Mouse (Mus musculus): ENCODE data around the gene Lsmem1. TPM values are rescaled to one million over a fixed set of nuclear protein-coding genes. Genes with fewer than 3 reads are reported as not detected.
A peak's percentile ranks its signal among the peaks of the same experiment; 100 is the strongest.

The Lsmem1 gene
- total RNA-seq, 2 experiments from 2014 or later: 55.8 to 58.6 TPM

- H3K27ac ChIP-seq: peak overlapping the region; percentile 97
- intact Hi-C loops (cut with DNase I): loop anchor here (10.0 kb wide), 1 partner anchor 361 kb away; no protein-coding TSS in a partner anchor
Measured at GRCm38 (mm10) chr12:40223676-40224075, 24.4 kb upstream of the Lsmem1 start.

DNA sequence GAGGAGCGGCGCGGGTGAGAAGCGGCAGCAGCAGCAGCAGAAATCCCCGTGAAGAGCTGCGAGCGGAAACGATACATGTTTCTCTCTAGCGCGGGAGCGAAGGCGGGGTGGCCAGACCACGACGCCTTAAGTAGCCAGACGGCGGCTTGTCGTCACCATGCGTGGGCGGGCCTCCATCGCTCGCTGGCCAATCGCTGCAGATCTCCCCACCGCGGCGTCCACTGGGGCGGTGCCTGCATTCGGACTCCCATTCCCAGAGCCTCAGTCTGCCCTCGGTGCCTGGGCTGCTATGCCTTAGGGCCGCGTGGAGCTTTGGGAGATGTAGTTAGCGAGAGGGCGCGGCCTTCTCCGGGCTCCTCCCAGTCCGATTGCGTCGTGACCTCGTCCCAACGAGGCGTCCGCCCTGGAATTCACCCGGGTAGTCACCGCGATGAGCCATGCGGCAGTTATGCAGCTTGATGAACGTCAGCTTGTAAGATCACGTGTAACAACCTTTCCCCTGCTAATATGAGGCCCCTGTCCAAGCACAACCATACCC, 23.9 kb upstream of the Lsmem1 start:
- TF ChIP-seq CTCF (IDR thresholded peaks at IDR 0.05): no peak
- Histone ChIP-seq H3K27ac (peak overlapping the region; percentile 100), H3K4me3 (peak overlapping the region; percentile 94)
- DNase-seq: peak; percentile 99
- intact Hi-C loops (cut with DNase I): loop anchor here (10.0 kb wide), 1 partner anchor 362 kb away; no protein-coding TSS in a partner anchor

More at GRCm38 (mm10) chr12:40223676-40224075, 24.4 kb upstream of the Lsmem1 start:
- DNase-seq: no peak
- TF ChIP-seq CTCF (IDR thresholded peaks at IDR 0.05): no peak
- H3K4me3 ChIP-seq: peak overlapping the region; percentile 77

DNA sequence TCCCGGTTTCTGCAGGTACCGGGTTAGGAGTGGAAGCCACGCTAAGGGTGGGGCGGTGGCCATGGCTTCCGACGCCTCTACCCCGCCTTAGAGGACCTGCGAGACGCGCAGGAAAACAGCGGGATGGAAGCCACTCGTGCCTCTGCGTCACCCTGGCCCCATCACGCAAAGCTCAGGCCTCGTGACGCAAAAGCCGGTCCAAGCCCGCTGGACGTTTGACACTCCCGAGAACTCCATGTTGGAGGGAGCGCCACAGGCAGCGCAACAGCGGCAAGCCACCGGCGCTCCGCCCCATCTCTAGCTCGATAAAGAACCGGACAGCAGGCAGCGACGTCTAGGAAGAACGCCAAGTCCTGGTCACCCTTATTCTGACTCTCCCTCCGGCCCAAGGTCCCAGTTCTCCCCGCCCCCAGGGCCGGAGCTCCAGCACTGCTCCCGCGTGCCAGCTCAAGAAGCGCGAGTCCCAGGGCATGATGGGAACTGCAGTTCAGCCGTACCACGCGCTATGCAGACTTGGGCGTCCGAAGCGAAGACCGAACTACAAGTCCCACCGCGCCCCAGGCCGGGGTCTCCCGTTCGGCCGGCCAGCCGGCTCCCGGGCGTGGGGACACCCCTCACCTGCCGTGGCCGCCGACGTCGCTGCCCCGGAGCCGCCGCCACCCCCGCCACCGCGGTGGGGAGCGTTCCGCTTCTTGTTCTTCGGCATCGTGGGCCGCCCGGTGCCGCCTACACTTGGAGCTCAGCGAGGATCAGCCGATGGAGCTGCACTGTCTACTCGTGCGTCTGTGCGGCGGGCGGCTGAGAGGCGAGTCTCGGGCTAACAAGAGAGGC, 23.2 kb upstream of the Lsmem1 start:
- peak overlapping the region; percentile 94 for H3K4me3 ChIP-seq
- peak overlapping the region; percentile 100 for H3K27ac ChIP-seq
- TF ChIP-seq CTCF (IDR thresholded peaks at IDR 0.05): no peak; the same call in 1 of the 2 replicates
- DNase-seq: peak; percentile 98
- intact Hi-C loops (cut with DNase I): loop anchor here (10.0 kb wide), 1 partner anchor 362 kb away; no protein-coding TSS in a partner anchor

GRCm38 (mm10) chr12:40221611-40222010, 22.3 kb upstream of the Lsmem1 start:
- DNase-seq: no peak
- peak overlapping the region; percentile 100 for H3K27ac ChIP-seq
- H3K4me3 ChIP-seq: peak overlapping the region; percentile 94
- intact Hi-C loops (cut with DNase I): loop anchor here (10.0 kb wide), 1 partner anchor 363 kb away; no protein-coding TSS in a partner anchor
- no peak for TF ChIP-seq CTCF (IDR thresholded peaks at IDR 0.05)

DNA sequence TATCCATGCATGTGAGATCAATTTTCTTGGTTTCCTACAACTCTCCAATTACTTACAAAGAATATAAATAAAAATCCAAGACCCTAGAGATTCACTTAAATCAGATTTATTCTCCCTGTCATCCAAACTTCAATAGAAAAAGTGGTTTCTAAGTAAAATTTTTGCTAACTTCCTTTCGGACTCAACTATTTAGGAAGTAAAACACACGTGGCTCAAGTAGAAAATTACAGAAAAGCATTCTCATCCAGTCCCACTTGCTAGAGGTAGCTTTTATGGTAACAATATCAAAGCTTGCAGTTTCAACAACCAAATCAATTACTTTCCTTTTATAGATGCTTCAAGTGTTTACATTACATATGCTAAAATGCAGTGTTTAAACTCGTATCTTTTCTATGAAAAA, 21.6 kb upstream of the Lsmem1 start:
- Histone ChIP-seq H3K4me3 (peak overlapping the region; percentile 94), H3K27ac (peak overlapping the region; percentile 100)
- TF ChIP-seq CTCF (IDR thresholded peaks at IDR 0.05): no peak
- intact Hi-C loops (cut with DNase I): loop anchor here (10.0 kb wide), 1 partner anchor 364 kb away; no protein-coding TSS in a partner anchor
- no peak for DNase-seq

DNA sequence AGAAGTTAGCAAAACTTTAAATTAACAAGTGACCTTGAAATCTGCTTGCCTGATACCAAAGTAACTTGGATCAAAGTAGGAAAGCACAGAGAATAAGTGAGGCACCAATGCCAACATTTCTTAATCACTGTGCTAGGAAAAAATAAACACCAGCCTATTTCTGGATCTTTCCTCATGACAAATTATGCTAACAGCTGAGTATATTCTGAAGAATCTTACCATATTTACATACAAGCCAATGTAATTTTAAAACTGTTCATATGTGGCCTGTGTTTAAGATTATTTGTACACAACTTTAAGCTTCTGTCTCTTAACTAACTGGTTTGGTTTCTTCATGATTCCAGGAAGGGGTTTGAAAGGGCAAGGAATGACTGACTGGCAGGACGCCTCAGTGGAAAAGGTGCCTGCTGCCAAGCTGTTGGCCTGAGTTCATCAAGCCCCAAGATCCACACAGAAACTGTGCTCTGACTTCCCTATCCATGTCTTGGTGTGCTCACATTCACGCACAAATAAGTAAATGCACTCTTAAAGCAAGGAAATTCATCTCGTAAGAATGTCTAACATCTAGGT, 20.8 kb upstream of the Lsmem1 start:
- intact Hi-C loops (cut with DNase I): loop anchor here (10.0 kb wide), 1 partner anchor 365 kb away; no protein-coding TSS in a partner anchor

GRCm38 (mm10) chr12:40218430-40218945, 19.2 kb upstream of the Lsmem1 start:
- intact Hi-C loops (cut with DNase I): no loop called here
- no peak for TF ChIP-seq CTCF (IDR thresholded peaks at IDR 0.05)
- no peak for DNase-seq
- peak overlapping the region; percentile 94 for H3K4me3 ChIP-seq
- H3K27ac ChIP-seq: peak overlapping the region; percentile 100

More for the DNA sequence above, 20.8 kb upstream of the Lsmem1 start:
- Histone ChIP-seq H3K4me3 (peak overlapping the region; percentile 94), H3K27ac (peak overlapping the region; percentile 100)
- TF ChIP-seq CTCF (IDR thresholded peaks at IDR 0.05): no peak
- DNase-seq: peak; percentile 76

- peak overlapping the region; percentile 100 for H3K27ac ChIP-seq
- no peak for TF ChIP-seq CTCF (IDR thresholded peaks at IDR 0.05)
- peak overlapping the region; percentile 94 for H3K4me3 ChIP-seq
- no peak for DNase-seq
- intact Hi-C loops (cut with DNase I): no loop called here
Measured at GRCm38 (mm10) chr12:40217776-40218175, 18.5 kb upstream of the Lsmem1 start.

DNA sequence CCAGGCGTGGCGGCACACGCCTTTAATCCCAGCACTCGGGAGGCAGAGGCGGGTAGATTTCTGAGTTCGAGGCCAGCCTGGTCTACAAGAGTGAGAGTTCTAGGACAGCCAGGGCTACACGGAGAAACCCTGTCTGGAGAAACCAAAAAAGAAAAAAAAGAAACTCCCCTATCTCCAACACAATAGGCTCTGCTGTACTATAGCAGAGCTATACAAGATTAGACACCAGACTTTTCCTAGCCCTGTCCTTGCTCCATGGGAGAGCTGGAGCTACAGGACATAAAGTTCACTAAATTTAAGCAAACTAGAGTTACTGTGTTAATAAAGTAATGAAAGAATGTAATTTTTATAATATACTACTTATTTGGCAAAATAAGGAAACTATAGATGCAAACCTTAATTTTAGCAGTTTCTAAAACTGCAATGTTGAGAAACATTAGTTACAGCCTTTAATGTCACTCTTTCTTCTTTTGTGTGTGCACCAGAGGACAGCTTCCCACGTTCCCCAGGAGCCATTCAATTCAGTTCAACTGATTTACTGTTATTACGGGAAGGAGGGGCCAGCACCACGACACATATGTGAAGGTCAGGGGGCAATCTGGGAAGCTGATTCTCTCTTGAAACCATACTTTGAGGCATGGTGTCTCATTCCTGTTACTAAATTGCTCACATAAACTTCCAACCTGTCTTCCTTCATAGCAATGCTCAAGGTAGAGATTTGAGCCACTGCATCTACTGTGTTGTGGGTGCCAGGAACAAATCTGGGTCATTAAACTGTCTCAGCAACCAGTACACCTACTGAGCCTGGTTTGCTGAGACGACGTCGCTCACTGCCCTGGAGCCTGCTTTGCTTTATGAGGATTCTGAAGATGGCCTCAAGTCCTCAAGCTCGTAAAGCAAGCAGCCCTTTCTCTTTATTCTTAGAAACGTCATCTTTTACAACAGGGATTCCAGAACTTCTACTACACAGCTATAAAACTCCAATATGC, 15.9 kb upstream of the Lsmem1 start:
- Histone ChIP-seq H3K27ac (peak overlapping the region; percentile 53), H3K4me3 (peak overlapping the region; percentile 16; the same call in 1 of the 2 replicates)
- no peak for TF ChIP-seq CTCF (IDR thresholded peaks at IDR 0.05)
- DNase-seq: no peak
- intact Hi-C loops (cut with DNase I): loop anchor here (2.0 kb wide), 1 partner anchor 14 kb away; no protein-coding TSS in a partner anchor

DNA sequence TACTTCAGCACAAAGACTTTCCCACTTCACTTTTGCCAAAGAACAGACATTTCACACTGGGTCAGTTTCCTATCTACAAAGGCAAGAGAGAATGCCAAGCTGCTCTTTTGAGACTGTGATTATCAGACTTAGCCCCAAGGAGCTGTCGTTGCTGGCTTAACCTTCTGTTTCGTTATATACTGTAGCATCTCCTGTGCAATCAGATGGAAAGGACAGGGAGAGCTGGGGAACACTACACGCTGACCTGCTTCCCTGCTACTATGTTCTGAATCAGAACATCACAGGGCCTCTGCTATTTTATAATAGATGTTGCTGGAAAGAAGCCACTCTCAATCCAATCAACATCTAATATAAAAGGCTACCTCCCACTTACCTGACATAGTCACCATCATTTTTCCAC, 9.8 kb upstream of the Lsmem1 start:
- intact Hi-C loops (cut with DNase I): no loop called here
- no peak for DNase-seq
- no peak overlapping the region for H3K4me3 ChIP-seq
- peak overlapping the region; percentile 39; the same call in 1 of the 2 replicates for H3K27ac ChIP-seq
- TF ChIP-seq CTCF (IDR thresholded peaks at IDR 0.05): no peak

DNA sequence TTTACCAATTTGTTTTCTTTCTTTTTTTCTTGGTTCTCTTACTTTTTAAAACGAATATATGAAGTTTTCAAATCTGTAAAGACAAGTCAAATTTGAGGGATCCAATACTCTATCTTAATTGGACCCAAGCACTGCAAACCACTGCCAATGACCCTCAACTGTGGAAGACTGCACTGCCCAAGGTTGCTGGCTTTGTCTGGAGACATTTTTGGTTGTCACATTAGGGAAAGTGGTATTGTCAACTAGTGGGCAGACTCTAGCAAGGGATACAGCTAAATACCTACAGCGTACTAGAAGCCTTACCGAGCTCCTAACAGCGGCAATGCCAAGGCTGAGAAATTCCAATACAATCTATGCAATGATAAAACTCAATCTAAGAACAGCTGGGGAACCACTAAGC, 8.6 kb upstream of the Lsmem1 start:
- intact Hi-C loops (cut with DNase I): no loop called here
- no peak for DNase-seq
- H3K27ac ChIP-seq: peak overlapping the region; percentile 81
- no peak for TF ChIP-seq CTCF (IDR thresholded peaks at IDR 0.05)
- peak overlapping the region; percentile 11; the same call in 1 of the 2 replicates for H3K4me3 ChIP-seq

All from gastrocnemius, adult 2 months (tissue).